Mouse (Mus musculus) small intestine, adult 10 weeks (tissue): Measurements from ENCODE around the gene Lamp2. TPM values are rescaled to one million over a fixed set of nuclear protein-coding genes. Genes with fewer than 3 reads are reported as not detected.

Experiments used
- polyA plus RNA-seq: library from polyadenylated mRNA; stranded (reverse); fragments of 350-450 nt; fragmentation: Illumina TruSeq; extraction: RNeasy Lipid Tissue Mini Kit (QIAGEN cat#74804); gene quantifications from one replicate; pipeline ENCODE4 v1.2.3, GENCODE M21; 2014; ENCODE audit warnings: low replicate concordance

The Lamp2 gene
- 605 TPM for polyA plus RNA-seq

DNA sequence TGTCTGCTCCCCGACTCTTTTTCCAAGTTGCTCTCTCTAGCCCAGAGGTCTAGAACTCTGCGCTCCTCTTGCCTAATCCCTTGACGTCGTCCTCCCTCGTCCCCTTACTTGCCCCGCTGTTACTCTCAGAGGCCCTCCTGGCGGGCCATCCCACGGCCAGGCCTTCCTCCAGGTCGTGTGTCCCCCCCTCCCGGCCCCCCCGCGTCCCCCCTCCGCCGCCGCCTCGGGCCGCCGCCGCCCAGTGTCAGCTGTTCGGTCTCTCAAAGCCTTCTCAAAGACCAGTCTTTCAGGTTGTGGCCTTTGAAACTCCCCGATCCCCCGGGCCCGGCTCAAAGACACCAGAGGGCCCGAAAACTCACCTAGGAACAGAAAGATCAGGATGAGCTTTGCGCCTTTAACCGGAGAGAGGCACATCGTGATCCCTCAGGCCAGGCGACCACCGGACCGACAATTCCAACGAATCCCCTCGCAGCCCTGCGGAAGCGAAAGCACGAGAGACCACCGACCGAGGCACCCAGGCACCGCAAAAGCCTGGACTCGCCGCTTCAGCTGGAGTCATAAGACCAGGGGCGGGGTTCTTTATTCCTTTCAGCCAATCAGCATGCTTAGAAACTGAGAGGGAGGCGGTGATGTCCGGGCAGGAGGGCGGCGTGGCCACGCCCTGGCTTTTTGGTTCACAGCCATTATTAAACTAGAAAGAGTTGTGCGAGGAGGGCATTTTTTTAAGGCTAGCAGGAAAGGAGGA is at the start of gene Lamp2:
Gene Lamp2 (minus strand): TSS at position 565 of the 745 bp plus-strand sequence.

Other genes starting within 250 kb of the Lamp2 start
- 0.97 TPM for gene Tmem255a, start 204.0 kb downstream of the Lamp2 start, polyA plus RNA-seq
- not detected for gene Atp1b4, start 140.3 kb downstream of the Lamp2 start, polyA plus RNA-seq
- 73.7 TPM for gene Cul4b, start 119.7 kb upstream of the Lamp2 start, polyA plus RNA-seq
- 292 TPM for gene Mcts1, start 144.1 kb upstream of the Lamp2 start, polyA plus RNA-seq
- gene C1galt1c1, start 178.6 kb upstream of the Lamp2 start, polyA plus RNA-seq = 206 TPM